19 mouse cellular contexts compared by ENCODE assay signal in the genomic region with DNA sequence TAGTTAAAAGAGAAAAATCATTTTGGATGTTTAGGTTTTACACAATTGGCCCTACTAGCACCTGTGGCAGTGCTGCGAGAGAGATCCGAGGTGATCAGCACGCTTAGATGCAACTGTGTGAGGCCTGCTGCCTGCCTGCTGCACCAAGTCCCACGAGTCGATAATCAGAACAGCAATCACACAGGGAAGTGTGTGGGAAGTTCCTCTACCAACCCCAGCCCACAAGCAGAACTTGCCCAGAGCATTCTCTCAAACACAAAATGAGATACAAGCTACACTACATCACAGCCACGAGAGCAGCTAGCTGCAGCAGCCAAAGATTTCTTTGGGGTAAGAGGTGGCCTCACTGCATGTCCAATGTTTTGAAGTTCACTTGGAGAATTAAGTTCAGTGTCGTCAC.
"Had no signal": no experiment of that assay in that cellular context is flagged by ENCODE, and none has a peak within 500 bp of the region (broad histone marks: within the 10 kb centered on the region; RNA-seq: fewer than 3 reads in every experiment).

No protein-coding gene starts in this region.

- H3K4me1 ChIP-seq: kidney, embryonic 15.5 days; midbrain, embryonic 12.5 days; neural tube, embryonic 13.5 days had no signal

- DNase-seq: kidney, adult 11 months; kidney, adult 8-10 months; kidney, postnatal 10 days; kidney, postnatal 36 days; liver, embryonic 13.5 days; lung, adult 2 months; lung, postnatal 14 days; lung, postnatal 4 days; retina, postnatal 1 day; right cerebral cortex, postnatal 4 days; thymus, adult 2 months; thymus, postnatal 14 days; thymus, postnatal 4 days had no signal

- H3K27ac ChIP-seq: kidney, embryonic 15.5 days; left cerebral cortex, adult 2 months; midbrain, embryonic 12.5 days; neural tube, embryonic 13.5 days; stomach, postnatal 0 days had no signal

- H3K4me3 ChIP-seq: kidney, embryonic 15.5 days; left cerebral cortex, adult 2 months; liver, embryonic 13.5 days; midbrain, embryonic 12.5 days; myocyte; neural tube, embryonic 13.5 days had no signal
